Mouse (Mus musculus) kidney, postnatal 10 days (tissue): Measurements from ENCODE around the gene Rara.
"Not testable (repeated sequence)": the region's sequence is repeated elsewhere in the genome, so short reads cannot be mapped to it uniquely, and the experiment has no call there.

Experiments used
- DNase-seq: peaks from one replicate; pipeline ENCODE4 v3.0.0; 2021; ENCODE audit warnings: mixed read lengths

Gene Rara

GRCm38 (mm10) chr11:98922851-98923711 lies 4.5 kb upstream of the Rara start:
- DNase-seq: peak; percentile 70

- DNase-seq: no peak
Measured at GRCm38 (mm10) chr11:98924633-98925175, 2.9 kb upstream of the Rara start.

- DNase-seq: peak; percentile 86
Measured at GRCm38 (mm10) chr11:98925265-98925721, 2.3 kb upstream of the Rara start.

GRCm38 (mm10) chr11:98925868-98926311 lies 1.7 kb upstream of the Rara start:
- peak; percentile 85 for DNase-seq

GRCm38 (mm10) chr11:98926553-98926952 lies 1.1 kb upstream of the Rara start:
- no peak for DNase-seq

- peak; percentile 49 for DNase-seq
Measured at GRCm38 (mm10) chr11:98928186-98928893, 722 bp downstream of the Rara start.

GRCm38 (mm10) chr11:98929503-98929902 lies 1.9 kb downstream of the Rara start:
- DNase-seq: peak; percentile 47

- DNase-seq: peak; percentile 67
Measured at GRCm38 (mm10) chr11:98930127-98930601, 2.5 kb downstream of the Rara start.

- DNase-seq: peak; percentile 63
Measured at GRCm38 (mm10) chr11:98930773-98931512, 3.3 kb downstream of the Rara start.

- DNase-seq: peak; percentile 65
Measured at GRCm38 (mm10) chr11:98931513-98932292, 4.1 kb downstream of the Rara start.

- DNase-seq: peak; percentile 62
Measured at GRCm38 (mm10) chr11:98932293-98933091, 4.9 kb downstream of the Rara start.

- peak; percentile 86 for DNase-seq
Measured at GRCm38 (mm10) chr11:98933151-98933550, 5.5 kb downstream of the Rara start.

- DNase-seq: not testable (repeated sequence)
Measured at GRCm38 (mm10) chr11:98933847-98934246, 6.2 kb downstream of the Rara start.

- no peak for DNase-seq
Measured at GRCm38 (mm10) chr11:98934367-98934766, 6.7 kb downstream of the Rara start.

- peak; percentile 76 for DNase-seq
Measured at GRCm38 (mm10) chr11:98935123-98935522, 7.5 kb downstream of the Rara start.

GRCm38 (mm10) chr11:98936170-98936569 lies 8.6 kb downstream of the Rara start:
- DNase-seq: peak; percentile 89

GRCm38 (mm10) chr11:98936606-98937409 lies 9.2 kb downstream of the Rara start:
- DNase-seq: peak; percentile 55

GRCm38 (mm10) chr11:98937410-98937913 lies 9.8 kb downstream of the Rara start:
- peak; percentile 95 for DNase-seq

- peak; percentile 79 for DNase-seq
Measured at GRCm38 (mm10) chr11:98937914-98938694, 10.5 kb downstream of the Rara start.
